Mouse (Mus musculus) heart, embryonic 15.5 days (tissue): Measurements from ENCODE around the gene Sgk1. TPM values are rescaled to one million over a fixed set of nuclear protein-coding genes. Genes with fewer than 3 reads are reported as not detected.

Source experiments
- polyA plus RNA-seq: library from polyadenylated mRNA; unstranded; fragments of >200 nt; fragmentation: Nextera tagmentation; extraction: Ambion mirVana; gene quantifications from 2 replicates; pipeline ENCODE4 v1.2.1, GENCODE M21; 2015

The Sgk1 gene
- polyA plus RNA-seq, 1 experiment from 2014 or later, result 29.8 TPM

Other genes starting within 250 kb of the Sgk1 start
- not detected in 2 replicates for gene 4930444G20Rik, start 185.9 kb downstream of the Sgk1 start, polyA plus RNA-seq